Mouse (Mus musculus): ENCODE data around the gene Ube2e1. TPM values are rescaled to one million over a fixed set of nuclear protein-coding genes. Genes with fewer than 3 reads are reported as not detected.
A peak's percentile ranks its signal among the peaks of the same experiment; 100 is the strongest.

The Ube2e1 gene
- total RNA-seq (2014; fragmentation: Nextera tagmentation) = 96.1 and 126 TPM in 2 replicates
- 66.5 and 74.4 TPM in 2 replicates for total RNA-seq (2017)

DNA sequence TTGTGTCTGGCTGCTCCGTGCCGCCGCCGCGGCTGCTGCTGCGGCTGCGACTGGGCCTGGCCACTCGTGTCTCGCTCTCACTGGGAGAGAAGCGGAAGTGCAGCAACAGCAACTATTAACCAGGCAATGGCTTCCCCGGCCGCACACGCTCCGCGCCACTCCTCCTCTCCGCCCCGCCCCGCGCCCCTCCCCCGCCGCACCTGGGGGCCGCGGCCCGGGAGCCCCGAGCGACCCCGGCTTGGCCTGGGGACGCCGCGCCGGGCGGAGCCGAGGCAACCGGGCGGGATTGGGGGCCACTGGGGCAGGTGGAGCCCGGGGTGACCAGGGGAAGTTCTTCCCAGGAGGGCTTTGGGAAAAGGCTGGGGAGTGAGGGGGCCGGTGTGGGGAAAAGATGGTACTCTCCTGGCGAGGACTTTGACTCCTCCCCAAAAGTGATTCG lies at the start of gene Ube2e1:
TSS of gene Ube2e1 (minus strand) at position 167 of the 439 bp plus-strand sequence.
- ATAC-seq (replicated peaks; ENCODE audit: poor library complexity, severe bottlenecking) = peak; percentile 91

DNA sequence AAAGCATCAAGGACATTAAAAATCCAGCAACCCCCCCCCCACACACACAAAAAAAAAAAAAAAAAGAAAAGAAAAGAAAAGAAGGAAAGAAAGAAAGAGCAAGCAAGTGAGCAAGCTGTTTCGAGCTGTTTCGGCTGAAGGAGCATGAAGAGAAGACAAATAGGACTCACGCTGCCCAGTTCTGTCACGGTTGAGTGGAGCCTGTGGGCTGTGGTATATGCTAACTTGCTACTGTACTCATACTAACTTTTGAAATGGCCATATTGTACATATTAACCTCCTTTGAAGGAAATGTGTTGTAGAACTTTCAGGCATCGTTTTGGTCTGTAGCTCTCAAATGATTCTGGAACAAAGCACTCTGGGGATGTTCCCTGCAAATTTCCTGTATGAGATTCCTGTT lies 48.2 kb upstream of the Ube2e1 start:
- no peak for ATAC-seq (replicated peaks; ENCODE audit: poor library complexity, severe bottlenecking)

DNA sequence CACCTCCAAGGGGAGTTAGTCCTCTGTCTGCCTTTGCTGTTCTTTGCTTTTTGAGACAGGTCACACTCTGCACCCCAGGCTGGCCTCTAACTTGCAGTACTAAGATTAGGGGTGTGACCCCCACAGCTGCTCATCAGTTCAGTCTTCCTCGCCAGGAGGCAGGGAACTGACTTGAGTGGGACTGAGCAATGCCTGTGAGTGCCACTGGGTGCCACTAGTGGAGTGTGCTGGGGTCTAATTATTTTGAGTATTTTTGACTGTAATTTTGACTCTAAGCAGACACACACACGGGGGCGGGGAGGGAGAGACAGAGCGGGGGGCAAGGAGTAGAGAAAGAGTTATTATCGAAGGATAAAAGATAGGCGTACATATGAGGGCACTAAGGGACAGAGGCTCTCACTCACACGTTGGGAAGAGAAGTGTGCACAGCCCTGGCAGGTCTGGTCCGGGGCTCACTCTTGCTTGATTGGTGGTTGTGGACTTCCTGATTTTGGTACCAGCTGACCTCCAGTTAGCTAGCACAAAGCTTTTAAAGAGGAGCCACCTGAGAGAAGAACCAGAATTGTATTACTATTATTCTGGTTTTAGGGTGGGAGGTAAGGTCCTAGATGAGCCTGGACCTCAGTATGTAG lies 46.4 kb upstream of the Ube2e1 start:
- ATAC-seq (replicated peaks; ENCODE audit: poor library complexity, severe bottlenecking) = peak; percentile 37; the same call in 1 of the 2 replicates

GRCm38 (mm10) chr14:18376206-18376605 lies 44.5 kb upstream of the Ube2e1 start:
- ATAC-seq (replicated peaks; ENCODE audit: poor library complexity, severe bottlenecking) = no peak

GRCm38 (mm10) chr14:18373758-18374405 lies 42.2 kb upstream of the Ube2e1 start:
- ATAC-seq (replicated peaks; ENCODE audit: poor library complexity, severe bottlenecking) = no peak

DNA sequence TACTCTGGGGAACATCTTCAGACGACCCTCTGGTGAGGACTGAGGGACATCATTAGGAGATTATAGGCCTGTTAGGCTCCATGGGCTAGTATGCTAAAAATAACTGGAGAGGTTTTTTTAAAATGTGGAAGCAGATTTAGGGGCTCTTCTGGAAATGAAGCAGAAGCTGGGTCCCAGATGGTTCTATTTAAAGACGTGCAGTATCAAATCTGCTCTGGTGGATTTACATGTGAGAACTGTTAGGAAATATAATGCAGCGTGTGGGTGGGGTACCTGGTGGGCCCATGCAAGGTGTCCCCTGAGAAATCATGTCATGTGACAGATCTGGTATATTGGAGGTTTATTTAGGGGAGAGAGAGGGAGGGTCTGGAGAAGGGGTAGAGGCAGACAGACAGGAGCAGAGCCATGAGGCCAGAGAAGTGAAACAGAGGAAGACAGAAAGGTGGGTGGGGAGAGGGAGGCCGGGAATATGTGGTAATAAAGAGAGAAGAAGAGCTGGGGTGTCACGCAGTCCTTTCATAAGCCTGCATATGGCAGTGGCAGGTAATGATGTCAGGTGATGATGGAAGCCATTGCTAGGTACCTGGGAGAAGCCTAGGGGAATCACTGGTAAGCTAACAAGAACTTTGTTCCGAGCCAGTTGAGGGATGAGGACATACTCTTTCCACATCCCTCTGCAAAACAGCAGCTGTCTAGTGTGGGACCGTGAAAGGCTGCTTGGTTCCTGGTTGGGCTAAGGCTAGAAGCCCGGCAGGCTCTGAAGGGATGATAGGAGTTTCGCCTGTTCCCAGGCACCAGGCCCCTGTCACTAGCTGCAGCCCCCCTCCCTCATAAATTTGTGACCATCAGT lies 41.3 kb upstream of the Ube2e1 start:
- ATAC-seq (replicated peaks; ENCODE audit: poor library complexity, severe bottlenecking) = no peak

GRCm38 (mm10) chr14:18369031-18369430 lies 37.4 kb upstream of the Ube2e1 start:
- no peak for ATAC-seq (replicated peaks; ENCODE audit: poor library complexity, severe bottlenecking)

DNA sequence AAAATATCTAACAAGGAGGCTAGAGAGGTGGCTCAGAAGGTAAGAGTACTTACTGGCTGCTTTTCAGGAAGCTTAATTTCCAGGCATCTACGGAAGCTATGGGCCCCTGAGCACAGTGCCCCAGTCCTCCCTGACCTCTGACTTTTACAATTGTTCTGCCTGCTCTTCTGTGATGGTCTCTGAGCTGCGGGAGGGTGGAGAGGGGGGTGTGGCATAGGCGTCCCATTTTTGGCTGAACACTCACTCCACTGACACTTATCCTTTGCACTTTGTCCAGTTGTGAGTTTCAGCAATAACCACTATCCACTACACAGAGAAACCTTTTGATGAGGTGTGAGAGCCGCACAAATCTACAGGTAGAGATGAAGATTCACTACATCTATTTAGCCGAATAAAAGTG lies 35.4 kb upstream of the Ube2e1 start:
- ATAC-seq (replicated peaks; ENCODE audit: poor library complexity, severe bottlenecking) = no peak

- no peak for ATAC-seq (replicated peaks; ENCODE audit: poor library complexity, severe bottlenecking)
These were observed 32.7 kb upstream of the Ube2e1 start for GRCm38 (mm10) chr14:18364321-18364720.

DNA sequence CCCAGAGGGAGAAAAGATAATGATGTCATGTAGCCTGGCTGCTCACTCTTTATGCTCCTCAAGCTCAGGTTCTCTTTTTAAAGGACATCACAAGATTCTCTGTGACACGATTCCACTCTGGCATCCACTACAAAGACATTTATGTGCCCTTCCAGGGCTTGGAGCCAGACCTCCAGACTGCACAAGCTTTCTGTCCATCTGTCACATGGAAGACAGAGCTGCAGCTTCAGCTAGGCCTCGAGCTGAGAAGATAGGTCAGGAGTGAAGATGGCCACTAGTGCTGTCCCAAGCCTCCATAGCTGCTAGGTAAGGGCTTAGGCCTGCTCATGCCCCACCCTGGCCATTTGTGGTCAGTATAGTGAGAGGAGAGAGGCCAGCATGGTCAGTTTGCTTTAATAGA lies 24.8 kb upstream of the Ube2e1 start:
- ATAC-seq (replicated peaks; ENCODE audit: poor library complexity, severe bottlenecking) = no peak

GRCm38 (mm10) chr14:18355514-18356190 lies 24.0 kb upstream of the Ube2e1 start:
- no peak for ATAC-seq (replicated peaks; ENCODE audit: poor library complexity, severe bottlenecking)

GRCm38 (mm10) chr14:18353525-18353924 lies 21.9 kb upstream of the Ube2e1 start:
- no peak for ATAC-seq (replicated peaks; ENCODE audit: poor library complexity, severe bottlenecking)

GRCm38 (mm10) chr14:18352934-18353333 lies 21.3 kb upstream of the Ube2e1 start:
- no peak for ATAC-seq (replicated peaks; ENCODE audit: poor library complexity, severe bottlenecking)

- ATAC-seq (replicated peaks; ENCODE audit: poor library complexity, severe bottlenecking) = no peak
These were observed 19.0 kb upstream of the Ube2e1 start for GRCm38 (mm10) chr14:18350680-18351079.

DNA sequence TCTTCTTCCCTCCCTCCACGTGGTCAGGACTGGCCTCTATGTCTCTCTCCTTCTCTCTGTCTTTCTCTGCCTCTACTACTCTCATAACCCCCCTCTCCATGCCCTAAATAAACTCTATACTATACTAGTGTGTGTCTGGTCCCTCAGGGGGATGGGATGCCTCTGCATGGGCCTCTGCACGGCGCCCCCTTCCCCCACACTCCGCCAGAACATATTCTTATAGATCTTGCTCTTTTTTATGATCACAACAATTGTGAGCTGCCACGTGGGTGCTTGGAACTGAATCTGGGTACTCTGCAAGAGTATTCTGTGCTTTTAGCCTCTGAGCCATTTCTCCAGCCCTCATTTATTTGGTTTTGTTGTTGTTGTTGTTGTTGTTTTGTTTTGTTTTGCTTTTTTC lies 18.2 kb upstream of the Ube2e1 start:
- ATAC-seq (replicated peaks; ENCODE audit: poor library complexity, severe bottlenecking) = no peak

GRCm38 (mm10) chr14:18343589-18343988 lies 11.9 kb upstream of the Ube2e1 start:
- no peak for ATAC-seq (replicated peaks; ENCODE audit: poor library complexity, severe bottlenecking)

DNA sequence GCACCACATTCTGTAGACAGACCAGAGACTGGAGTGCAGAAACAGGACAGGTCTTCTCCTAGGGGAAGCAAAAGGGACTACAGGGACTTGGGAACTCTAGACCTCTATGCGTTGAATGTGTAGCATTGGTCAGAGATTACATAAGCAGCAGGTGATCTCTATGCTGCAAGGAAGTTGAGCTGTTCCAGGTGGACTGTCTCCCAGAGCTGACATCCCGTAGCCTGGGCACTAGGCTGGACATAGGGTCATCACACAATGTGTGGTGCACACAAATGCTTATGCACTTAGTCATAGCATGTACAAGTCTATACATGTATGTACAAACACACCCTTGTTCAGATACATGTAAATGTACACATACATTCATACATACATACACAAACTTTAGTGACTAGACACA lies 11.1 kb upstream of the Ube2e1 start:
- no peak for ATAC-seq (replicated peaks; ENCODE audit: poor library complexity, severe bottlenecking)

DNA sequence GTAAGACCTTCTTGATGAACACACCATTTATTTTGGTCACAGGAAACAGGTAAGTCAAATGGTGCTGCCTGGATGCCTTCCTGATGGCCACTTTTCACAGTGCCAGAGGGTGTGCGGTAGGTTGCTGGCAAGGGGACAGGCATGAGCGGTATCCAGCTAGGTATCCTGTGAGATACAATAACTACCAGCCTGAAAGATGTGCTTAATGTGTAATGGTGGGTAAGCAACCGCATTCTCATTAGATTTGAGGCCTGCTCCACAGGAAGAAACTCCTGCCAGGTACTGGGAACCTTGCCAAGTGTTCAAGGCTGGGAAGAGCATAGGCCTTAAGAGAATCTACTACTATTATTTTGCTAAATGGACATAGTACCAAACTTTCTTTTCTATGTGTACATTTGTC lies 9.4 kb upstream of the Ube2e1 start:
- no peak for ATAC-seq (replicated peaks; ENCODE audit: poor library complexity, severe bottlenecking)

- ATAC-seq (replicated peaks; ENCODE audit: poor library complexity, severe bottlenecking) = no peak
These were observed 4.4 kb upstream of the Ube2e1 start for GRCm38 (mm10) chr14:18336106-18336505.

Data from granulocyte monocyte progenitor cell, adult 5-6 weeks (primary cell).